Mouse (Mus musculus): ENCODE measurements at regions not wholly inside any gene's neighbourhood (a gene's known extent, or its start where the extent isn't known, plus 50 kb on each side); places are given as distances from the start of the nearest gene placed in this dataset.

GRCm38 (mm10) chr10:17512487-17512886, 210.5 kb upstream of the Cited2 start:
- Histone ChIP-seq H3K27me3 (no peaks in the 10 kb centered on the region), H3K4me1 (replicated peaks) (no peaks in the 10 kb centered on the region; the same call in 1 of the 2 replicates), H3K9ac (no peak overlapping the region), H3K9me3 (replicated peaks) (no peaks in the 10 kb centered on the region), H3K27ac (no peak overlapping the region), H3K4me3 (no peak overlapping the region), H3K36me3 (no peaks in the 10 kb centered on the region), H3K4me2 (no peak overlapping the region)
- no peak for ATAC-seq (replicated peaks; ENCODE audit: insufficient number of reproducible peaks, insufficient read depth, low FRiP score, low read depth)
- WGBS, result 70% methylated on average over 3 of the region's 3 CpGs

DNA sequence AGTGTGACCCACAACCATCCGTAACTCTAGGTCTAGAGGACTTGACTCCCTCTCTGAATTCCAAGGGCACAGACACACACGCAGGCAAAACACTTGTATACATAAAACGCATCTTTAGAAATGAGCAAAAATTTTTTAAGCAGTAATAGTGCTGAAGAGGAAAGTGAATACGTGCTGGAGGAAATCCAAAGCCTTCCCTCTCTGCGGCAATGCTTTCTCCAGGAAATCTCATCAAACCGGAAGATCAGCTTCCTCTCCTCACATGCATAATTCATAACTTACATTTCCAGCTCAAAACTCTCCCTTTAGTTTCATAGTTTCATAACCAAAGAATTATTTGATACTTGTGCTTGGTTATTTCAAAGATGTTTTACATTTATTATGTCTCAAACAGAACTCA, 209.3 kb upstream of the Cited2 start:
- Histone ChIP-seq H3K4me3 (no peak overlapping the region), H3K27me3 (no peaks in the 10 kb centered on the region), H3K9me3 (replicated peaks) (no peaks in the 10 kb centered on the region), H3K4me1 (replicated peaks) (no peaks in the 10 kb centered on the region; the same call in 1 of the 2 replicates), H3K36me3 (no peaks in the 10 kb centered on the region), H3K9ac (no peak overlapping the region), H3K4me2 (no peak overlapping the region), H3K27ac (no peak overlapping the region)
- 83% methylated on average over 6 of the region's 6 CpGs for WGBS
- no peak for ATAC-seq (replicated peaks; ENCODE audit: insufficient number of reproducible peaks, insufficient read depth, low FRiP score, low read depth)

DNA sequence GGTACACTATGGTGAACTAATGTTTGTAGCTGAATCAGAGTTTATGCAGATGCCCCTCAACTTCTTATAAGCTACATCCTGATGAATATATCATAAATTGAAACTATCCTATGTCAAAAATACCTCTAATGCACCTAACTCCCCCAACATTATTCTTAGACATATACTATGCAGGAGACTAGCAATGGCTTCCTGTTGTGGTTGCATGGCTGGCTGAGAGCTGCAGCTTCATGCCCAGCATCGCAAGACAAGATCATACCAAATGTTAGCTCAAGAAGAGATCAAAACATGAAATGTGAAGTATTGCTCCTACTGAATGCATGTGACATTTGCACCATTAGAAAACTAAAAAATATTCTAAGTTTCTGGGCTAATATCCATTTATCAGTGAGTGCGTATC, 206.9 kb upstream of the Cited2 start:
- H3K9me3 ChIP-seq (replicated peaks), result no peaks in the 10 kb centered on the region
- no peak overlapping the region for H3K4me3 ChIP-seq
- WGBS, result 90% methylated on average over 2 of the region's 2 CpGs
- no peak overlapping the region for H3K9ac ChIP-seq
- H3K27me3 ChIP-seq, result no peaks in the 10 kb centered on the region
- no peaks in the 10 kb centered on the region; the same call in 1 of the 2 replicates for H3K4me1 ChIP-seq (replicated peaks)
- no peak overlapping the region for H3K4me2 ChIP-seq
- H3K36me3 ChIP-seq, result no peaks in the 10 kb centered on the region
- no peak overlapping the region for H3K27ac ChIP-seq
- no peak for ATAC-seq (replicated peaks; ENCODE audit: insufficient number of reproducible peaks, insufficient read depth, low FRiP score, low read depth)

- WGBS, result 64% methylated on average over 9 of the region's 9 CpGs
- Histone ChIP-seq H3K27me3 (no peaks in the 10 kb centered on the region), H3K9me3 (replicated peaks) (no peaks in the 10 kb centered on the region), H3K4me3 (no peak overlapping the region), H3K4me2 (no peak overlapping the region), H3K36me3 (no peaks in the 10 kb centered on the region), H3K4me1 (replicated peaks) (no peaks in the 10 kb centered on the region), H3K27ac (no peak overlapping the region), H3K9ac (no peak overlapping the region)
- ATAC-seq (replicated peaks; ENCODE audit: insufficient number of reproducible peaks, insufficient read depth, low FRiP score, low read depth), result no peak
These were observed 204.4 kb upstream of the Cited2 start for GRCm38 (mm10) chr10:17518423-17519175.

- Histone ChIP-seq H3K4me1 (replicated peaks) (no peaks in the 10 kb centered on the region), H3K9ac (no peak overlapping the region), H3K36me3 (no peaks in the 10 kb centered on the region), H3K4me3 (no peak overlapping the region), H3K4me2 (no peak overlapping the region), H3K9me3 (replicated peaks) (no peaks in the 10 kb centered on the region), H3K27ac (peak overlapping the region; percentile 56), H3K27me3 (no peaks in the 10 kb centered on the region)
- 30% methylated on average over 5 of the region's 5 CpGs for WGBS
- ATAC-seq (replicated peaks; ENCODE audit: insufficient number of reproducible peaks, insufficient read depth, low FRiP score, low read depth), result no peak
These were observed 200.9 kb upstream of the Cited2 start for GRCm38 (mm10) chr10:17522026-17522541.

DNA sequence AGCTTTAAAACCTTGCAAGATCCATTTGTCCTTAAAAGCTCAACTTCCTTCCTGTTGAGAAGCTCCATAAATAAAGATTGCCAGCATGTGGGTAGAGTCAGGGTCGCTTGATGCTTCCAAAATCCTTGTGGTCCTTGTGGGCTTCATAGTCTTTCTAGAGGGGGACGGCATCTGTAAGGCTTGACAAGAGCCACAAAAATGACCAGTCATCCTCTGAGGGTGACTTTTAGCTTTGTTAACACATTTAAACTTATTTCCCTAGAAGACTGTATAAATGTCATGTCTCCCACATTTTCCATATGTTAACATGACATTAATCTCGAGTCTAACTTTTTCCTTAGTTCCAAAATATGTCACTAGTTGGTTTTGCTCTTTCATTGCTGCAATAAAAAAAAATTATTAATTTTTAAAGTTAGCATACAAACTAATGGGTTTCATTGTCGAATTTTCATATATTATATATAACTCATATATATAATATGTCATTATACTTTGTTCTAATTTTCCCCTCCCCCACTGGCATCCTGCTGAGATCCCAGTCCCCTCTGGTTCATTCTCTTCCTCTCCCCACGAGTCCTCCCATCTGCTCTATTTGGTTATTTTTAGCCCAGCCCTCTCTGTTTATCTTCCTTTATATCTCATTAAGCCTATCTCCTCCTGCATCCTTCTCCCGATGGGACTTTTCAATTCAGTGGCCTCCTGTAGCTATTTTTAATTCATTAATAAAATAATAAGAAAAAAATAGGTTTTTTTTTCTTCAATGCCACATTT, 199.3 kb upstream of the Cited2 start:
- WGBS, result 63% methylated on average over 6 of the region's 6 CpGs
- Histone ChIP-seq H3K36me3 (no peaks in the 10 kb centered on the region), H3K9ac (no peak overlapping the region), H3K27ac (no peak overlapping the region), H3K4me1 (replicated peaks) (peaks cover 7% of the 10 kb centered on the region), H3K4me3 (no peak overlapping the region), H3K9me3 (replicated peaks) (no peaks in the 10 kb centered on the region), H3K27me3 (no peaks in the 10 kb centered on the region), H3K4me2 (no peak overlapping the region)
- no peak for ATAC-seq (replicated peaks; ENCODE audit: insufficient number of reproducible peaks, insufficient read depth, low FRiP score, low read depth)

DNA sequence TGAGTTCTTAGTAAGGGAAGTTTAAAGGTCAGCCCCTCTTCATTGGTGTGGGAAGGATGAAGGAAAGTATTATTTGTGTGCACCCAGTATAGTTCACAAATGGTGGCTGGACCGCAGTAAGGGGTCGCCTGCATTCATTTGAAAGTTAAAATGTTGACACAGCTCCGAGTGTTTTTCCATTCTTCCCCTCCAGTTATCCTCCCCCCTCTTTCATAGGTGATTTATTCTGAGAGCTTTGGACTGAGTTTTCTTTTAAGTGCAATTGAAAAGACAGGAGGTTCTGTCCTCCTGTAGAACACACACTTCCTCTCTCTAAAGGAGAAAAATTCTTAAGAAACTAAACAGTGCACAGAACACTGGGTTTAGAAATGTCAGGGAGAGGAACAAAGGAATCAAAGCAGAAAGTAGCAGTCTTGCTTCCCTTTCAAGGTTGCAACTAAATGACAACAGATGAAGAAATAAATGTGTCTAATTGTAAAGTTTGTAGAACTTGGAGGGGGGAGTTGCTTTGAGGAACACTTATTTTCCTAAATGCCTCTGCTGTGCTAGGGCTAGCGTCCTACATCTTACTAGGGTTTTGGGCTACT, 195.8 kb upstream of the Cited2 start:
- no peaks in the 10 kb centered on the region for H3K27me3 ChIP-seq
- no peak overlapping the region for H3K4me3 ChIP-seq
- no peak overlapping the region for H3K27ac ChIP-seq
- no peaks in the 10 kb centered on the region for H3K9me3 ChIP-seq (replicated peaks)
- ATAC-seq (replicated peaks; ENCODE audit: insufficient number of reproducible peaks, insufficient read depth, low FRiP score, low read depth), result no peak
- no peak overlapping the region for H3K4me2 ChIP-seq
- 81% methylated on average over 4 of the region's 4 CpGs for WGBS
- peaks cover 15% of the 10 kb centered on the region for H3K4me1 ChIP-seq (replicated peaks)
- H3K9ac ChIP-seq, result no peak overlapping the region
- H3K36me3 ChIP-seq, result no peaks in the 10 kb centered on the region

DNA sequence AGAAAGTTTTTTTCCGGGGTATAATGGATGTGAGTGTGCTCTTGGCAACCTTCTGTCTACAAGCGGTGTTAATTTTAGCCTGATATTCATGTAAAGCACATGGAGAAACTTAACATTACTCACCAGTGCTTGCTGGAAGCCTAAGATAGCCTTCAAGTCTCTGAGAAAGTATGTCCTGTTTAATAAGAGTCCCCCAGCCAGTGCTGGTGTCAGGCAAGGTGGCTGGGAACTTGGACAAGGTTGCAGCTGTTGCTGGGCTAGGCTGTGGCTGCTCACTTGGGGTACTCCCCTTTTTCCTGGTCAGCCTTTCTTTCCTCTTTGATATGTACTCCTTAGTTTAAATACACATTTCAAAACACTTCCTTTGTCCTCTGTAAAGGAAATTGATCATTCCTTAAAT, 194.9 kb upstream of the Cited2 start:
- Histone ChIP-seq H3K36me3 (no peaks in the 10 kb centered on the region), H3K9me3 (replicated peaks) (no peaks in the 10 kb centered on the region), H3K4me3 (no peak overlapping the region), H3K4me2 (no peak overlapping the region), H3K27ac (no peak overlapping the region), H3K27me3 (no peaks in the 10 kb centered on the region), H3K9ac (no peak overlapping the region), H3K4me1 (replicated peaks) (peaks cover 15% of the 10 kb centered on the region)
- 0 out of 2 replicates have a peak, but pooled peaks have one; percentile 35 for ATAC-seq (replicated peaks; ENCODE audit: insufficient number of reproducible peaks, insufficient read depth, low FRiP score, low read depth)
- WGBS, result 46% methylated on average over 2 of the region's 2 CpGs

DNA sequence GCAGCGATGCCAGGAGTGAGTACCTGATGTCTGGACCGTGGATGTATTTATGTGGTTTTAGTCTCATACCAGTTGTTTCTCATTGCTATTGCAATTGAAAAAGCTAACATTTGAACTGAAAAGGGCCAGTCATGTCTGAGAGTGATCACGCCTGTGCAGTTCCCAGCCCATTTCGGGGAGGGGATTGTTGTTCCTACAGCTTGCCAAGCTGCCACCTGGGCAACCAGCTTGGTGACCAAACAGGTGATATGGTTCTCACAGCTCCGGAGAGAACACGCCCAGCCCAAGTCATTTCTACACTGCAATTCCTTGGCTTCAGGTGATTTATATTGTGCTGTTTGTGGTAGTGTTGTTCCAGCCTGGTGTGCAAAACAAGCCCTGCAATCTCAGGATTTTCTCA, 194.2 kb upstream of the Cited2 start:
- Histone ChIP-seq H3K27ac (no peak overlapping the region), H3K4me1 (replicated peaks) (peaks cover 15% of the 10 kb centered on the region), H3K4me3 (no peak overlapping the region), H3K9ac (no peak overlapping the region), H3K27me3 (no peaks in the 10 kb centered on the region), H3K9me3 (replicated peaks) (no peaks in the 10 kb centered on the region), H3K36me3 (no peaks in the 10 kb centered on the region), H3K4me2 (no peak overlapping the region)
- WGBS, result 84% methylated on average over 6 of the region's 6 CpGs
- ATAC-seq (replicated peaks; ENCODE audit: insufficient number of reproducible peaks, insufficient read depth, low FRiP score, low read depth), result no peak

DNA sequence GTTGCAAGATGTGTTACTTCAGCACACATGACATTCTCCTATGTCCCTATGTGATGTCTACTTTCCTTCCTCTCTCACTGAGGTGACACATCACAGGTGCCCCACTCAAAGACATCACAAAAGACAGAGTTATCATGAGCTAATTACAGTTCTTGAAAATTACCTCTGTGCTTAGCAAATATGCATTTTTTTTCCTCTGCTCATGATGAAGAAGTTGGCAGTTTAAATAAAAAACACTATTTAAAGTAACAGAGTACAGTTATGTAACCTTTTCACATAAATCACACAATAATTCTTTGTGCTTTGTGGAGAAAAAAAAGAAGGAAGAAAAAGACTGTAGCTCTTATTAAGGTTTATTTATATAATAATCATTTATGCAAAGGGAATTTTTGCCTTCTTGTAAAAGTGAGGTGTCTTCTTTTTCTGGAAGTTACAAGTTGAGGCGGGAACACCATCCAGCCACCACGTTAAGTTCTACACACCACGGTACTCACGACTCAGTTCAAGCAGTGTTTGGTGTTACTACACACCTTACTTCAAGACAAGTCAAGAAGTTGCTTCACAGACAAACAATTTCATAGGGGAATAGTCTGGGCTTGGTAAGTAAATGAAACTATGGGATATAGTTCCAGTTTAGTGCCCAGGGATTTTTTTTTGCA, 193.0 kb upstream of the Cited2 start:
- H3K36me3 ChIP-seq, result no peaks in the 10 kb centered on the region
- no peaks in the 10 kb centered on the region for H3K27me3 ChIP-seq
- no peak for ATAC-seq (replicated peaks; ENCODE audit: insufficient number of reproducible peaks, insufficient read depth, low FRiP score, low read depth)
- no peak overlapping the region for H3K9ac ChIP-seq
- no peak overlapping the region for H3K27ac ChIP-seq
- 83% methylated on average over 4 of the region's 4 CpGs for WGBS
- no peak overlapping the region for H3K4me2 ChIP-seq
- H3K4me3 ChIP-seq, result no peak overlapping the region
- H3K4me1 ChIP-seq (replicated peaks), result peaks cover 15% of the 10 kb centered on the region
- H3K9me3 ChIP-seq (replicated peaks), result no peaks in the 10 kb centered on the region

- no peak overlapping the region for H3K4me3 ChIP-seq
- peaks cover 15% of the 10 kb centered on the region for H3K4me1 ChIP-seq (replicated peaks)
- no peaks in the 10 kb centered on the region for H3K27me3 ChIP-seq
- no peak overlapping the region for H3K4me2 ChIP-seq
- ATAC-seq (replicated peaks; ENCODE audit: insufficient number of reproducible peaks, insufficient read depth, low FRiP score, low read depth), result no peak
- no peaks in the 10 kb centered on the region for H3K36me3 ChIP-seq
- WGBS, result 28% methylated on average over 3 of the region's 3 CpGs
- H3K9ac ChIP-seq, result no peak overlapping the region
- no peak overlapping the region for H3K27ac ChIP-seq
- H3K9me3 ChIP-seq (replicated peaks), result no peaks in the 10 kb centered on the region
These were observed 192.0 kb upstream of the Cited2 start for GRCm38 (mm10) chr10:17531021-17531420.

All from heart, embryonic 15.5 days (tissue).